Mouse (Mus musculus) limb, embryonic 11.5 days (tissue): ENCODE measurements around the gene Coro1c. TPM values are rescaled to one million over a fixed set of nuclear protein-coding genes. Genes with fewer than 3 reads are reported as not detected.
A peak's percentile ranks its signal among the peaks of the same experiment; 100 is the strongest.

Source experiments
- ATAC-seq: fragments of 200-750 bp; cut with Nextera tagmentation; 2 replicates; pipeline ENCODE4 v1.8.0; 2017; ENCODE audit warnings: low read depth; ENCODE audit not compliant: insufficient number of reproducible peaks, low FRiP score, low TSS enrichment
- DNase-seq: peaks from one replicate; pipeline ENCODE4 v3.0.0-alpha.2; 2015; ENCODE audit warnings: low spot score
- H3K27ac ChIP-seq: fragments of 300-500 bp; sonication (generic); replicated peaks from 2 replicates; pipeline ENCODE4 v1.5.1; 2014; ENCODE audit warnings: low read depth, mild to moderate bottlenecking, low read length
- H3K27me3 ChIP-seq: fragments of 300-500 bp; sonication (generic); 2 replicates; pipeline ENCODE4 v1.6.1; 2014; ENCODE audit warnings: mild to moderate bottlenecking, low read length, mixed read lengths; ENCODE audit not compliant: control insufficient read depth, insufficient read depth
- H3K36me3 ChIP-seq: fragments of 300-500 bp; sonication (generic); 2 replicates; pipeline ENCODE4 v1.6.1; 2014; ENCODE audit warnings: mild to moderate bottlenecking, low read length, moderate library complexity, mixed read lengths; ENCODE audit not compliant: control insufficient read depth, insufficient read depth
- H3K4me1 ChIP-seq: fragments of 300-500 bp; sonication (generic); 2 replicates; pipeline ENCODE4 v1.6.1; 2014; ENCODE audit warnings: low read length, mixed read lengths; ENCODE audit not compliant: control insufficient read depth, insufficient read depth
- H3K4me2 ChIP-seq: fragments of 300-500 bp; sonication (generic); 2 replicates; pipeline ENCODE4 v1.6.1; 2014; ENCODE audit warnings: low read depth, mild to moderate bottlenecking, moderate library complexity; ENCODE audit not compliant: severe bottlenecking
- H3K4me3 ChIP-seq: fragments of 300-500 bp; sonication (generic); 2 replicates; pipeline ENCODE4 v1.5.1; 2014; ENCODE audit warnings: low read depth, low read length
- H3K9ac ChIP-seq: fragments of 300-500 bp; sonication (generic); 2 replicates; pipeline ENCODE4 v1.6.1; 2014; ENCODE audit warnings: mild to moderate bottlenecking, low read length
- H3K9me3 ChIP-seq: fragments of 300-500 bp; sonication (generic); 2 replicates; pipeline ENCODE4 v1.6.1; 2016; ENCODE audit warnings: low read length; ENCODE audit not compliant: control insufficient read depth
- WGBS: fragments of 180-500 bp; shearing (Covaris S2); extraction: QIAGEN DNeasy Blood & Tissue Kit; methylation state at CpG from one replicate; pipeline ENCODE4 v1.1.7; 2014; 5-methylcytosine and 5-hydroxymethylcytosine counted together
- polyA plus RNA-seq: library from polyadenylated mRNA; unstranded; fragments of >200 nt; fragmentation: Nextera tagmentation; extraction: Ambion mirVana; gene quantifications from 2 replicates; pipeline ENCODE4 v1.2.1, GENCODE M21; 2014

Coro1c gene
- polyA plus RNA-seq = 94.9 and 107 TPM in 2 replicates

GRCm38 (mm10) chr5:113908592-113909441, at the start of gene Coro1c:
Gene Coro1c (minus strand): TSS chr5:113908758.
- Histone ChIP-seq H3K4me2 (peak within 1 kb of the TSS; percentile 87), H3K36me3 (no peaks in the 10 kb centered on the region), H3K27me3 (no peaks in the 10 kb centered on the region), H3K4me1 (peaks cover 7% of the 10 kb centered on the region), H3K4me3 (peak within 1 kb of the TSS; percentile 93), H3K9me3 (no peaks in the 10 kb centered on the region), H3K9ac (peak within 1 kb of the TSS; percentile 85), H3K27ac (peak within 1 kb of the TSS; percentile 87)
- ATAC-seq (peak; percentile 89), DNase-seq (peak; percentile 100)
- under 1% methylated on average over 45 of the region's 68 CpGs for WGBS

GRCm38 (mm10) chr5:113956510-113956909, 48.0 kb upstream of the Coro1c start:
- 6% methylated on average over 4 of the region's 4 CpGs for WGBS
- Histone ChIP-seq H3K4me1 (peaks cover 12% of the 10 kb centered on the region), H3K4me2 (no peak overlapping the region), H3K4me3 (no peak overlapping the region), H3K27me3 (no peaks in the 10 kb centered on the region), H3K36me3 (0 out of 2 replicates have a peak, but pooled peaks cover 2% of the 10 kb centered on the region), H3K9ac (no peak overlapping the region), H3K9me3 (no peaks in the 10 kb centered on the region), H3K27ac (no peak overlapping the region)
- peak; percentile 97 for DNase-seq
- ATAC-seq = no peak

- 85% methylated on average over 8 of the region's 8 CpGs for WGBS
- no peak overlapping the region for H3K4me3 ChIP-seq
- no peaks in the 10 kb centered on the region for H3K9me3 ChIP-seq
- no peak overlapping the region for H3K9ac ChIP-seq
- H3K27me3 ChIP-seq = no peaks in the 10 kb centered on the region
- H3K36me3 ChIP-seq = 0 out of 2 replicates have a peak, but pooled peaks cover 2% of the 10 kb centered on the region
- no peak overlapping the region for H3K4me2 ChIP-seq
- DNase-seq = no peak
- H3K4me1 ChIP-seq = peaks cover 12% of the 10 kb centered on the region
- H3K27ac ChIP-seq = no peak overlapping the region
- no peak for ATAC-seq
Measured at GRCm38 (mm10) chr5:113955691-113956090, 47.1 kb upstream of the Coro1c start.

GRCm38 (mm10) chr5:113955281-113955680, 46.7 kb upstream of the Coro1c start:
- Histone ChIP-seq H3K9me3 (no peaks in the 10 kb centered on the region), H3K27me3 (no peaks in the 10 kb centered on the region), H3K36me3 (0 out of 2 replicates have a peak, but pooled peaks cover 4% of the 10 kb centered on the region), H3K27ac (no peak overlapping the region), H3K4me3 (no peak overlapping the region), H3K4me2 (no peak overlapping the region), H3K9ac (no peak overlapping the region), H3K4me1 (peaks cover 12% of the 10 kb centered on the region)
- 84% methylated on average over 5 of the region's 5 CpGs for WGBS
- ATAC-seq (no peak), DNase-seq (no peak)

GRCm38 (mm10) chr5:113954421-113954820, 45.9 kb upstream of the Coro1c start:
- H3K4me3 ChIP-seq = no peak overlapping the region
- H3K9me3 ChIP-seq = no peaks in the 10 kb centered on the region
- ATAC-seq (no peak), DNase-seq (peak; percentile 91)
- WGBS = 13% methylated on average over 7 of the region's 7 CpGs
- peaks cover 8% of the 10 kb centered on the region for H3K4me1 ChIP-seq
- H3K36me3 ChIP-seq = peaks cover 8% of the 10 kb centered on the region; the same call in 1 of the 2 replicates
- no peak overlapping the region for H3K27ac ChIP-seq
- H3K4me2 ChIP-seq = no peak overlapping the region
- no peak overlapping the region for H3K9ac ChIP-seq
- H3K27me3 ChIP-seq = no peaks in the 10 kb centered on the region

- Histone ChIP-seq H3K4me3 (no peak overlapping the region), H3K4me1 (no peaks in the 10 kb centered on the region), H3K4me2 (no peak overlapping the region), H3K27me3 (no peaks in the 10 kb centered on the region), H3K9ac (no peak overlapping the region), H3K36me3 (peaks cover 18% of the 10 kb centered on the region; the same call in 1 of the 2 replicates), H3K27ac (no peak overlapping the region), H3K9me3 (no peaks in the 10 kb centered on the region)
- ATAC-seq (no peak), DNase-seq (no peak)
- 90% methylated on average over 10 of the region's 10 CpGs for WGBS
Measured at GRCm38 (mm10) chr5:113952519-113952918, 44.0 kb upstream of the Coro1c start.

- H3K36me3 ChIP-seq = peaks cover 20% of the 10 kb centered on the region; the same call in 1 of the 2 replicates
- 84% methylated on average over 11 of the region's 11 CpGs for WGBS
- H3K9me3 ChIP-seq = no peaks in the 10 kb centered on the region
- no peak overlapping the region for H3K27ac ChIP-seq
- no peaks in the 10 kb centered on the region for H3K27me3 ChIP-seq
- no peaks in the 10 kb centered on the region for H3K4me1 ChIP-seq
- no peak overlapping the region for H3K4me3 ChIP-seq
- no peak for DNase-seq
- no peak overlapping the region for H3K9ac ChIP-seq
- no peak for ATAC-seq
- no peak overlapping the region for H3K4me2 ChIP-seq
Measured at GRCm38 (mm10) chr5:113951693-113952071, 43.1 kb upstream of the Coro1c start.

- H3K9ac ChIP-seq = no peak overlapping the region
- ATAC-seq (no peak), DNase-seq (no peak)
- WGBS = 81% methylated on average over 19 of the region's 19 CpGs
- H3K36me3 ChIP-seq = peaks cover 20% of the 10 kb centered on the region; the same call in 1 of the 2 replicates
- no peaks in the 10 kb centered on the region for H3K4me1 ChIP-seq
- no peak overlapping the region for H3K27ac ChIP-seq
- H3K27me3 ChIP-seq = no peaks in the 10 kb centered on the region
- H3K4me2 ChIP-seq = no peak overlapping the region
- H3K9me3 ChIP-seq = no peaks in the 10 kb centered on the region
- no peak overlapping the region for H3K4me3 ChIP-seq
Measured at GRCm38 (mm10) chr5:113950786-113951692, 42.5 kb upstream of the Coro1c start.
